Mouse (Mus musculus) left cerebral cortex, adult 2 months (tissue): Measurements from ENCODE around the gene Cyp17a1. TPM values are rescaled to one million over a fixed set of nuclear protein-coding genes. Genes with fewer than 3 reads are reported as not detected.

Experiments used
- DNase-seq, 2 experiments: peaks; one replicate each; pipeline ENCODE4 v3.0.0; 2021 to 2022; ENCODE audit warnings: low spot score in 2 of 2, mixed read lengths in 1 of 2; ENCODE audit errors: extremely low spot score in 1 of 2
- H3K27ac ChIP-seq: fragments of 200-600 bp; 2 replicates; pipeline ENCODE4 v1.8.1; 2022
- H3K4me3 ChIP-seq: fragments of 200-600 bp; 2 replicates; pipeline ENCODE4 v1.8.1; 2022
- CTCF ChIP-seq: fragments of 200-600 bp; IDR thresholded peaks from 2 replicates; pipeline ENCODE4 v1.8.1; 2022; ENCODE audit warnings: antibody characterized with exemption, mild to moderate bottlenecking, moderate library complexity
- intact Hi-C: fragments of 180-260 bp; cut with DNase I; formaldehyde crosslinking; loops from one replicate; pipeline ENCODE4 v1.15.1; 2025
- total RNA-seq, 2 experiments: library from RNA; stranded (reverse); gene quantifications; 2 replicates each; pipeline ENCODE4 v1.2.3; 2021

Cyp17a1 gene
- total RNA-seq, 2 experiments from 2014 or later: not detected

GRCm38 (mm10) chr19:46648565-46648964, 24.4 kb downstream of the Cyp17a1 start:
- intact Hi-C loops: no loop called here
- TF ChIP-seq CTCF: no peak
- DNase-seq: no peak
- Histone ChIP-seq H3K4me3 (no peak overlapping the region), H3K27ac (no peak overlapping the region)

- Histone ChIP-seq H3K27ac (no peak overlapping the region), H3K4me3 (no peak overlapping the region)
- DNase-seq: no peak
- TF ChIP-seq CTCF: peak; percentile 19
- intact Hi-C loops: no loop called here
Measured at GRCm38 (mm10) chr19:46647850-46648249, 25.1 kb downstream of the Cyp17a1 start.

- Histone ChIP-seq H3K4me3 (no peak overlapping the region), H3K27ac (no peak overlapping the region)
- DNase-seq: no peak
- intact Hi-C loops: no loop called here
- no peak for TF ChIP-seq CTCF
Measured at GRCm38 (mm10) chr19:46647254-46647653, 25.7 kb downstream of the Cyp17a1 start.

- intact Hi-C loops: no loop called here
- Histone ChIP-seq H3K27ac (peak overlapping the region; percentile 70; the same call in 1 of the 2 replicates), H3K4me3 (no peak overlapping the region)
- no peak for TF ChIP-seq CTCF
- DNase-seq: no peak
Measured at GRCm38 (mm10) chr19:46646041-46646481, 26.9 kb downstream of the Cyp17a1 start.

- H3K27ac ChIP-seq: peak overlapping the region; percentile 70
- no peak overlapping the region for H3K4me3 ChIP-seq
- TF ChIP-seq CTCF: no peak
- DNase-seq: no peak
- intact Hi-C loops: loop anchor here (5.0 kb wide), 1 partner anchor 43 kb away; no protein-coding TSS in a partner anchor
Measured at GRCm38 (mm10) chr19:46644793-46645602, 28.0 kb downstream of the Cyp17a1 start.

GRCm38 (mm10) chr19:46644343-46644792, 28.6 kb downstream of the Cyp17a1 start:
- no peak for DNase-seq
- intact Hi-C loops: loop anchor here (5.0 kb wide), 1 partner anchor 42 kb away; no protein-coding TSS in a partner anchor
- Histone ChIP-seq H3K27ac (peak overlapping the region; percentile 70), H3K4me3 (no peak overlapping the region)
- no peak for TF ChIP-seq CTCF

- intact Hi-C loops: loop anchor here (5.0 kb wide), 1 partner anchor 41 kb away; no protein-coding TSS in a partner anchor
- no peak for DNase-seq
- Histone ChIP-seq H3K4me3 (no peak overlapping the region), H3K27ac (peak overlapping the region; percentile 38; the same call in 1 of the 2 replicates)
- no peak for TF ChIP-seq CTCF
Measured at GRCm38 (mm10) chr19:46643236-46643635, 29.7 kb downstream of the Cyp17a1 start.

- no peak for DNase-seq
- intact Hi-C loops: loop anchor here (5.0 kb wide), 1 partner anchor 40 kb away; no protein-coding TSS in a partner anchor
Measured at GRCm38 (mm10) chr19:46642136-46642753, 30.7 kb downstream of the Cyp17a1 start.

GRCm38 (mm10) chr19:46641420-46642085, 31.4 kb downstream of the Cyp17a1 start:
- intact Hi-C loops: loop anchor here (5.0 kb wide), 1 partner anchor 39 kb away; no protein-coding TSS in a partner anchor
- Histone ChIP-seq H3K27ac (peak overlapping the region; percentile 69), H3K4me3 (no peak overlapping the region)
- no peak for DNase-seq
- TF ChIP-seq CTCF: no peak

More at GRCm38 (mm10) chr19:46642136-46642753, 30.7 kb downstream of the Cyp17a1 start:
- peak overlapping the region; percentile 69 for H3K27ac ChIP-seq
- H3K4me3 ChIP-seq: no peak overlapping the region
- no peak for TF ChIP-seq CTCF

- no peak for TF ChIP-seq CTCF
- no peak for DNase-seq
- intact Hi-C loops: loop anchor here (5.0 kb wide), 1 partner anchor 38 kb away; no protein-coding TSS in a partner anchor
- H3K4me3 ChIP-seq: no peak overlapping the region
- peak overlapping the region; percentile 69 for H3K27ac ChIP-seq
Measured at GRCm38 (mm10) chr19:46640780-46641179, 32.2 kb downstream of the Cyp17a1 start.

- Histone ChIP-seq H3K4me3 (no peak overlapping the region), H3K27ac (no peak overlapping the region)
- intact Hi-C loops: loop anchor here (2.0 kb wide), 1 partner anchor 17 kb away; no protein-coding TSS in a partner anchor
- TF ChIP-seq CTCF: no peak
- DNase-seq: no peak
Measured at GRCm38 (mm10) chr19:46639496-46639895, 33.5 kb downstream of the Cyp17a1 start.
